In genomic region chr8:124250255-124250654, GRCm38 (mm10) we compare ENCODE assay signal across 11 mouse cellular contexts. TPM values are rescaled to one million over a fixed set of nuclear protein-coding genes. Genes with fewer than 3 reads are reported as not detected.
DNase-seq lines count a peak whose midpoint lies in the region; ATAC-seq and TF ChIP-seq lines count a peak whose summit lies in the region.
"Had no signal": no experiment of that assay in that cellular context is flagged by ENCODE, and none has a peak within 500 bp of the region (broad histone marks: within the 10 kb centered on the region; RNA-seq: fewer than 3 reads in every experiment).

No protein-coding gene starts in this region.

- H3K79me2 ChIP-seq in heart, adult 2 months (replicated peaks; ENCODE audit: control insufficient read depth, insufficient read depth, low read length): peaks cover 2% of the 10 kb centered on the region; the same call in 1 of the 2 replicates

- WGBS in heart, embryonic 12.5 days: 7% methylated on average over 3 of the region's 3 CpGs
- 40% methylated on average over 3 of the region's 3 CpGs for whole genome bisulfite sequencing in heart, adult 2 months
- WGBS in midbrain, embryonic 12.5 days: 40% methylated on average over 3 of the region's 3 CpGs
- 55% methylated on average over 3 of the region's 3 CpGs for WGBS in midbrain, embryonic 14.5 days
- 13% methylated on average over 3 of the region's 3 CpGs for WGBS in intestine, postnatal 0 days
- 17% methylated on average over 3 of the region's 3 CpGs for WGBS in stomach, embryonic 14.5 days

- no peak overlapping the region for H3K9ac ChIP-seq in heart, embryonic 12.5 days
- no peak overlapping the region for H3K9ac ChIP-seq in heart, adult 2 months (ENCODE audit: low read depth, low read length)
- H3K9ac ChIP-seq in midbrain, embryonic 12.5 days (replicated peaks): no peak overlapping the region
- no peak overlapping the region for H3K9ac ChIP-seq in midbrain, embryonic 14.5 days (replicated peaks; ENCODE audit: low read length)
- no peak overlapping the region for H3K9ac ChIP-seq in intestine, postnatal 0 days (ENCODE audit: low read depth, low read length)
- H3K9ac ChIP-seq in stomach, embryonic 14.5 days (replicated peaks; ENCODE audit: low read depth, low read length): no peak overlapping the region

- intact Hi-C loops in heart, adult 2 months (cut with DNase I): no loop called here

- peaks cover 41% of the 10 kb centered on the region for H3K4me1 ChIP-seq in heart, embryonic 12.5 days (replicated peaks)
- peaks cover 9% of the 10 kb centered on the region for H3K4me1 ChIP-seq in heart, adult 2 months (ENCODE audit: control insufficient read depth, insufficient read depth, low read length)
- peaks cover 18% of the 10 kb centered on the region for H3K4me1 ChIP-seq in midbrain, embryonic 12.5 days
- H3K4me1 ChIP-seq in midbrain, embryonic 14.5 days (ENCODE audit: control insufficient read depth, insufficient read depth, low read length): 0 out of 2 replicates have a peak, but pooled peaks cover 13% of the 10 kb centered on the region
- H3K4me1 ChIP-seq in intestine, postnatal 0 days (replicated peaks; ENCODE audit: control insufficient read depth, insufficient read depth, low read length): peaks cover 11% of the 10 kb centered on the region; the same call in 1 of the 2 replicates
- H3K4me1 ChIP-seq in stomach, embryonic 14.5 days (ENCODE audit: control insufficient read depth, insufficient read depth, low read length): peaks cover 29% of the 10 kb centered on the region

- no peak overlapping the region for H3K4me3 ChIP-seq in heart, embryonic 12.5 days
- H3K4me3 ChIP-seq in heart, adult 2 months: no peak overlapping the region
- H3K4me3 ChIP-seq in midbrain, embryonic 12.5 days: no peak overlapping the region
- no peak overlapping the region for H3K4me3 ChIP-seq in midbrain, embryonic 14.5 days (replicated peaks; ENCODE audit: low read depth, low read length)
- no peak overlapping the region for H3K4me3 ChIP-seq in intestine, postnatal 0 days (ENCODE audit: low read depth, low read length)
- no peak overlapping the region for H3K4me3 ChIP-seq in stomach, embryonic 14.5 days (ENCODE audit: low read depth, low read length)

- peaks cover 5% of the 10 kb centered on the region; the same call in 1 of the 2 replicates for H3K36me3 ChIP-seq in heart, embryonic 12.5 days
- no peaks in the 10 kb centered on the region for H3K36me3 ChIP-seq in heart, adult 2 months (ENCODE audit: control insufficient read depth, insufficient read depth, low read length)
- peaks cover 15% of the 10 kb centered on the region; the same call in 1 of the 2 replicates for H3K36me3 ChIP-seq in midbrain, embryonic 12.5 days
- no peaks in the 10 kb centered on the region for H3K36me3 ChIP-seq in midbrain, embryonic 14.5 days (ENCODE audit: control insufficient read depth, insufficient read depth, low read length)
- H3K36me3 ChIP-seq in intestine, postnatal 0 days (ENCODE audit: control insufficient read depth, insufficient read depth): no peaks in the 10 kb centered on the region
- H3K36me3 ChIP-seq in stomach, embryonic 14.5 days (ENCODE audit: control insufficient read depth, insufficient read depth, low read length): no peaks in the 10 kb centered on the region

- no peak for TF ChIP-seq POLR2A in heart, adult 2 months (IDR thresholded peaks at IDR 0.05; ENCODE audit: insufficient read depth, low read depth, low read length)

- H3K9me3 ChIP-seq in heart, embryonic 12.5 days (replicated peaks): no peaks in the 10 kb centered on the region
- no peaks in the 10 kb centered on the region for H3K9me3 ChIP-seq in midbrain, embryonic 12.5 days
- H3K9me3 ChIP-seq in midbrain, embryonic 14.5 days (ENCODE audit: control insufficient read depth, low read length): no peaks in the 10 kb centered on the region
- no peaks in the 10 kb centered on the region for H3K9me3 ChIP-seq in intestine, postnatal 0 days (ENCODE audit: control insufficient read depth)
- no peaks in the 10 kb centered on the region for H3K9me3 ChIP-seq in stomach, embryonic 14.5 days (ENCODE audit: control insufficient read depth, low read depth, low read length)

- peak; percentile 75; the same call in 1 of the 2 replicates for ATAC-seq in heart, embryonic 12.5 days (ENCODE audit: insufficient number of reproducible peaks, low FRiP score)
- no peak for ATAC-seq in midbrain, embryonic 12.5 days (ENCODE audit: low FRiP score, low read depth)
- no peak for ATAC-seq in midbrain, embryonic 14.5 days (ENCODE audit: low FRiP score, low TSS enrichment)
- ATAC-seq in intestine, postnatal 0 days: no peak
- ATAC-seq in stomach, embryonic 14.5 days (ENCODE audit: insufficient number of reproducible peaks, insufficient read depth, low FRiP score, low read depth): peak; percentile 50; the same call in 1 of the 2 replicates

- no peak for TF ChIP-seq EP300 in heart, adult 2 months (IDR thresholded peaks at IDR 0.05; ENCODE audit: insufficient read depth, low read depth, low read length)

- no peak for TF ChIP-seq CTCF in heart, adult 2 months (IDR thresholded peaks at IDR 0.05)
- no peak for TF ChIP-seq CTCF in intestine, postnatal 0 days (IDR thresholded peaks at IDR 0.05; ENCODE audit: low read depth)

- H3K27me3 ChIP-seq in heart, embryonic 12.5 days (replicated peaks): peaks cover 11% of the 10 kb centered on the region
- H3K27me3 ChIP-seq in heart, adult 2 months (ENCODE audit: control insufficient read depth, insufficient read depth, low read length): no peaks in the 10 kb centered on the region
- H3K27me3 ChIP-seq in midbrain, embryonic 12.5 days: no peaks in the 10 kb centered on the region
- no peaks in the 10 kb centered on the region for H3K27me3 ChIP-seq in midbrain, embryonic 14.5 days (ENCODE audit: control insufficient read depth, insufficient read depth, low read length)
- no peaks in the 10 kb centered on the region for H3K27me3 ChIP-seq in intestine, postnatal 0 days (replicated peaks; ENCODE audit: control insufficient read depth, insufficient read depth, low read length)
- no peaks in the 10 kb centered on the region for H3K27me3 ChIP-seq in stomach, embryonic 14.5 days (ENCODE audit: control insufficient read depth, insufficient read depth, low read length)

- no peak overlapping the region for H3K27ac ChIP-seq in heart, embryonic 12.5 days (ENCODE audit: poor library complexity, severe bottlenecking)
- H3K27ac ChIP-seq in heart, adult 2 months: no peak overlapping the region
- peak overlapping the region; percentile 49 for H3K27ac ChIP-seq in midbrain, embryonic 12.5 days (replicated peaks)
- H3K27ac ChIP-seq in midbrain, embryonic 14.5 days (replicated peaks; ENCODE audit: low read depth, low read length): no peak overlapping the region
- H3K27ac ChIP-seq in intestine, postnatal 0 days (ENCODE audit: low read depth, low read length): no peak overlapping the region
- peak overlapping the region; percentile 18 for H3K27ac ChIP-seq in stomach, embryonic 14.5 days (ENCODE audit: low read length)

- DNase-seq in heart, adult 2 months: no peak
- DNase-seq in midbrain, embryonic 14.5 days: no peak
- DNase-seq in left cerebral cortex, adult 9 months (ENCODE audit: low spot score in 2 of 2): no peak
- no peak for DNase-seq in adrenal gland, postnatal 10 days
- DNase-seq: gastrocnemius, postnatal 14 days; layer of hippocampus, postnatal 36 days; thymus, adult 18-20 months had no signal

- H3K4me2 ChIP-seq in heart, embryonic 12.5 days: peak overlapping the region; percentile 26; the same call in 1 of the 2 replicates
- H3K4me2 ChIP-seq in midbrain, embryonic 12.5 days (replicated peaks): no peak overlapping the region
- H3K4me2 ChIP-seq in midbrain, embryonic 14.5 days (ENCODE audit: low read length): no peak overlapping the region
- H3K4me2 ChIP-seq in intestine, postnatal 0 days (replicated peaks; ENCODE audit: low read depth): peak overlapping the region; percentile 21
- no peak overlapping the region for H3K4me2 ChIP-seq in stomach, embryonic 14.5 days (replicated peaks; ENCODE audit: low read depth, low read length)

RNA-seq across cellular contexts. Expression of gene Galnt2, which starts 19.1 kb away (rescaled TPM):
- polyA plus RNA-seq in heart, embryonic 12.5 days (2016; fragmentation: Nextera tagmentation; extraction: Ambion mirVana): 77.9 and 80.9 TPM in 2 replicates
- 10 to 100 TPM; 35.2 to 42.9 TPM for total RNA-seq in heart, adult 2 months (2021)
- 3.7 and 8.8 TPM in 2 replicates for polyA plus RNA-seq in heart, adult 2 months (2012; rRNA removed)
- 80.7 and 86.2 TPM in 2 replicates for polyA plus RNA-seq in midbrain, embryonic 12.5 days (2016; fragmentation: Nextera tagmentation; extraction: Ambion mirVana)
- polyA plus RNA-seq in midbrain, embryonic 14.5 days (2014; fragmentation: Nextera tagmentation; extraction: Ambion mirVana): 65.8 and 70.1 TPM in 2 replicates
- 44.0 and 48.7 TPM in 2 replicates for polyA plus RNA-seq in intestine, postnatal 0 days (2015; fragmentation: Nextera tagmentation; extraction: Ambion mirVana)
- polyA plus RNA-seq in stomach, embryonic 14.5 days (2014; fragmentation: Nextera tagmentation; extraction: Ambion mirVana): 57.6 and 74.3 TPM in 2 replicates
- total RNA-seq in adrenal gland, postnatal 10 days (2021): 10 to 100 TPM; 60.1 to 67.6 TPM

Comparison
In these comparisons a context has a peak if more than half of its experiments do, and no peak if none do; other contexts are left out.
1. H3K27ac ChIP-seq: peak in midbrain, embryonic 12.5 days (single experiment) and stomach, embryonic 14.5 days (single experiment); none in heart, embryonic 12.5 days (single experiment), heart, adult 2 months (single experiment), midbrain, embryonic 14.5 days (single experiment) and intestine, postnatal 0 days (single experiment).
2. ATAC-seq: peak in heart, embryonic 12.5 days (single experiment) and stomach, embryonic 14.5 days (single experiment); none in midbrain, embryonic 12.5 days (single experiment), midbrain, embryonic 14.5 days (single experiment) and intestine, postnatal 0 days (single experiment).
3. H3K4me2 ChIP-seq: peak in heart, embryonic 12.5 days (single experiment) and intestine, postnatal 0 days (single experiment); none in midbrain, embryonic 12.5 days (single experiment), midbrain, embryonic 14.5 days (single experiment) and stomach, embryonic 14.5 days (single experiment).